Mouse (Mus musculus): ENCODE results near the gene Spag16. TPM values are rescaled to one million over a fixed set of nuclear protein-coding genes. Genes with fewer than 3 reads are reported as not detected.

The Spag16 gene
- total RNA-seq, 1 experiment: 0.31 TPM

DNA sequence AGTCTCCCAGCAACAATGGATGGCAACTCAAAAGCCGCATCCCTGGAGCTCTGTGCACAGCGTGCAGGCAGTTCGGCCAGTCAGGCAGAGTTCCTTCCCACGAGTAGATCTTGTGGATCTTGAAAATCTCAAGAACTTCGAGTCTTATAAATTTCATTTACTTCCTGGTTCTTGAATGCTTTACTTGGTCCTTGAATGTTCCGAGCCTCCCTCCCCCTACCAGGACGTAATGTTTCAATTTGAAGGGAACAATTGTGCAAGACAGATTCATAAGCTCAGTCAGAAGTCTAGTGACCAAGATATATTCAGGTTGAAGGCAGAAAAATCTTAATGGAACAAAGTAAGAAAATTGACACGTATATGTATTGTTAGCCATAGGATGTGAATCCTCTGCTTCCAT, 277.9 kb downstream of the Spag16 start:
- no peak for TF ChIP-seq CHD2 (IDR thresholded peaks at IDR 0.05; ENCODE audit: low read depth, low read length)
- no peaks in the 10 kb centered on the region for H3K4me1 ChIP-seq (ENCODE audit: control insufficient read depth in 2 of 2, insufficient read depth in 2 of 2, low read length in 2 of 2, poor library complexity in 1 of 2)
- no peak overlapping the region for H3K9ac ChIP-seq (ENCODE audit: insufficient read depth, low read depth, low read length, poor library complexity, severe bottlenecking)
- no peak overlapping the region for H3K27ac ChIP-seq (ENCODE audit: insufficient read depth, low read depth, low read length, poor library complexity, severe bottlenecking)
- no peak for DNase-seq (ENCODE audit: low read depth, low spot score)
- H3K9me3 ChIP-seq (ENCODE audit: control insufficient read depth, insufficient read depth, low read depth, low read length): no peaks in the 10 kb centered on the region
- in situ Hi-C loops (cut with MboI; ENCODE audit: low sequenced_read_pairs in 2 of 2, unreplicated experiment in 2 of 2): no loop called here
- no peaks in the 10 kb centered on the region for H3K36me3 ChIP-seq (ENCODE audit: control insufficient read depth, insufficient read depth, low read length, poor library complexity, severe bottlenecking)
- H3K4me3 ChIP-seq (ENCODE audit: insufficient read depth in 1 of 2, low read depth in 1 of 2, low read length in 2 of 2, poor library complexity in 1 of 2, severe bottlenecking in 1 of 2): no peak overlapping the region

DNA sequence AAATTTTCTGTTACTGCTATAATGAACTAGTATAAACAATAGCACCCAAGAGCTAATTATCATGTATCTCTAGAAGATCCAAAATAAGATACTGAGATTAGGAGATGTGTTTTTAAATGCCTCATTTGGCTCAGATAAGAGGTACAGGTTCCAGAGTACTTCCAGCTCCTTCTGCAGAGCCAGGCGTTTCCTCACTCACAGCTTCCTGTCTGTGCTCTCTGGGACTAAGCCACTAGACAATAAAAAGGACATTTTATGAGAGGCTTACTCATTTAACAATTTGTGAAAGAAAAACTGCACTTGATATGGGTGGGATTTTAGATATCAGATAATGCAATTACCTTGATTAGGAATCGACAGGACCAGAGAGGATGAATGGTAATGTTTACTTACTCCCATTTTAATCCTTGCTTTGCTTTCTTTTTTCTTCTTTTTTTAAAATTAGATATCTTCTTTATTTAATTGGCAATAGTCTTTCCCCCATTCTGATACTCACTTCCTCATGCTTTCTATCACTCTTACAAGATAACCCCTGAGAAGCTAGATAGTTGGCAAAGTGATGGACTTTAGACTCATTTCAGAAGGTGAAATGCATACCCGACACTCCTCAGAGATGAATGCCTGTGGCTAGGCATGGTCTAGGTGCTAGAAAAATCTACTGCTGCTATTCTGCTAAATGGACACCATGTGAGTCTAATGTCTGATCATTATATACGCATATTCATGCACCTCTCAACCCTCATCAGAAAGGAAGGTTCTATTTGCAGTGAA, 289.6 kb downstream of the Spag16 start:
- no peak for DNase-seq (ENCODE audit: low read depth, low spot score)
- Histone ChIP-seq H3K4me3 (ENCODE audit: insufficient read depth in 1 of 2, low read depth in 1 of 2, low read length in 2 of 2, poor library complexity in 1 of 2, severe bottlenecking in 1 of 2) (no peak overlapping the region), H3K27ac (ENCODE audit: insufficient read depth, low read depth, low read length, poor library complexity, severe bottlenecking) (no peak overlapping the region), H3K4me1 (ENCODE audit: control insufficient read depth in 2 of 2, insufficient read depth in 2 of 2, low read length in 2 of 2, poor library complexity in 1 of 2) (no peaks in the 10 kb centered on the region), H3K36me3 (ENCODE audit: control insufficient read depth, insufficient read depth, low read length, poor library complexity, severe bottlenecking) (no peaks in the 10 kb centered on the region), H3K9me3 (ENCODE audit: control insufficient read depth, insufficient read depth, low read depth, low read length) (no peaks in the 10 kb centered on the region), H3K9ac (ENCODE audit: insufficient read depth, low read depth, low read length, poor library complexity, severe bottlenecking) (no peak overlapping the region)
- TF ChIP-seq HCFC1 (IDR thresholded peaks at IDR 0.05; ENCODE audit: borderline replicate concordance, insufficient read depth, low read length) (no peak), CHD2 (IDR thresholded peaks at IDR 0.05; ENCODE audit: low read depth, low read length) (no peak), MAFK (IDR thresholded peaks at IDR 0.05; ENCODE audit: insufficient read depth, low read depth, low read length) (no peak), ZNF384 (IDR thresholded peaks at IDR 0.05; ENCODE audit: low read depth, low read length) (no peak), ZC3H11A (IDR thresholded peaks at IDR 0.05; ENCODE audit: borderline replicate concordance, low read depth, low read length) (no peak)
- in situ Hi-C loops (cut with MboI; ENCODE audit: low sequenced_read_pairs in 2 of 2, unreplicated experiment in 2 of 2): no loop called here

DNA sequence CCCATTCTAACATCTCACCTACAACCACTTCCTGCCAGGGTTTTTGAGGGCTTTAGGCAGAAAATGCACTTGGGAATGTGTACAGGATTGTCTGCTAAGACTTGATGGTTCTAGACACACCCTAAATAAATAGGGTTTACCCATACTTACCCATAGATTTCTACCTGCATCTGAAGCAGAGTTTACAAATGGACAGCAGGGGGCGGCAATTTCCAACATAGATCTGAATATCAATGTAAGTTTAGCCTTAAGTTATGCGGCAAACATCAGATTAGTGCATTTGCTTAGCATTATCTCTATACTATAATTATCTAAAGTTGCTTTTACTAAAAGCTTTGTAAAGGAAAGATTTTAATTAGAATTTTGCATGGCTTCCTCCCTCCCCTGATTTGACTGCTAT, 301.3 kb downstream of the Spag16 start:
- Histone ChIP-seq H3K27ac (ENCODE audit: insufficient read depth, low read depth, low read length, poor library complexity, severe bottlenecking) (no peak overlapping the region), H3K4me3 (ENCODE audit: insufficient read depth in 1 of 2, low read depth in 1 of 2, low read length in 2 of 2, poor library complexity in 1 of 2, severe bottlenecking in 1 of 2) (no peak overlapping the region), H3K9ac (ENCODE audit: insufficient read depth, low read depth, low read length, poor library complexity, severe bottlenecking) (no peak overlapping the region), H3K4me1 (ENCODE audit: control insufficient read depth in 2 of 2, insufficient read depth in 2 of 2, low read length in 2 of 2, poor library complexity in 1 of 2) (no peaks in the 10 kb centered on the region), H3K36me3 (ENCODE audit: control insufficient read depth, insufficient read depth, low read length, poor library complexity, severe bottlenecking) (no peaks in the 10 kb centered on the region), H3K9me3 (ENCODE audit: control insufficient read depth, insufficient read depth, low read depth, low read length) (no peaks in the 10 kb centered on the region)
- in situ Hi-C loops (cut with MboI; ENCODE audit: low sequenced_read_pairs in 2 of 2, unreplicated experiment in 2 of 2): no loop called here
- no peak for DNase-seq (ENCODE audit: low read depth, low spot score)
- TF ChIP-seq HCFC1 (IDR thresholded peaks at IDR 0.05; ENCODE audit: borderline replicate concordance, insufficient read depth, low read length) (no peak), CHD2 (IDR thresholded peaks at IDR 0.05; ENCODE audit: low read depth, low read length) (no peak), MAFK (IDR thresholded peaks at IDR 0.05; ENCODE audit: insufficient read depth, low read depth, low read length) (no peak), ZNF384 (IDR thresholded peaks at IDR 0.05; ENCODE audit: low read depth, low read length) (no peak), ZC3H11A (IDR thresholded peaks at IDR 0.05; ENCODE audit: borderline replicate concordance, low read depth, low read length) (no peak)

- no peaks in the 10 kb centered on the region for H3K36me3 ChIP-seq (ENCODE audit: control insufficient read depth, insufficient read depth, low read length, poor library complexity, severe bottlenecking)
- no peaks in the 10 kb centered on the region for H3K4me1 ChIP-seq (ENCODE audit: control insufficient read depth in 2 of 2, insufficient read depth in 2 of 2, low read length in 2 of 2, poor library complexity in 1 of 2)
- H3K4me3 ChIP-seq (ENCODE audit: insufficient read depth in 1 of 2, low read depth in 1 of 2, low read length in 2 of 2, poor library complexity in 1 of 2, severe bottlenecking in 1 of 2): no peak overlapping the region
- no peak for DNase-seq (ENCODE audit: low read depth, low spot score)
- H3K27ac ChIP-seq (ENCODE audit: insufficient read depth, low read depth, low read length, poor library complexity, severe bottlenecking): no peak overlapping the region
- in situ Hi-C loops (cut with MboI; ENCODE audit: low sequenced_read_pairs in 2 of 2, unreplicated experiment in 2 of 2): no loop called here
- H3K9me3 ChIP-seq (ENCODE audit: control insufficient read depth, insufficient read depth, low read depth, low read length): no peaks in the 10 kb centered on the region
- H3K9ac ChIP-seq (ENCODE audit: insufficient read depth, low read depth, low read length, poor library complexity, severe bottlenecking): no peak overlapping the region
- TF ChIP-seq MAFK (IDR thresholded peaks at IDR 0.05; ENCODE audit: insufficient read depth, low read depth, low read length): no peak
- TF ChIP-seq ZNF384 (IDR thresholded peaks at IDR 0.05; ENCODE audit: low read depth, low read length): no peak
- TF ChIP-seq HCFC1 (IDR thresholded peaks at IDR 0.05; ENCODE audit: borderline replicate concordance, insufficient read depth, low read length): no peak
- TF ChIP-seq CHD2 (IDR thresholded peaks at IDR 0.05; ENCODE audit: low read depth, low read length): no peak
- TF ChIP-seq ZC3H11A (IDR thresholded peaks at IDR 0.05; ENCODE audit: borderline replicate concordance, low read depth, low read length): no peak
These were observed 308.8 kb downstream of the Spag16 start for GRCm38 (mm10) chr1:70135547-70135946.

Data from ES-E14 (cell line).